Mouse (Mus musculus) lung, embryonic 15.5 days (tissue): ENCODE results near the gene Ddx23. TPM values are rescaled to one million over a fixed set of nuclear protein-coding genes. Genes with fewer than 3 reads are reported as not detected.

Experiments used
- ATAC-seq: fragments of 200-750 bp; cut with Nextera tagmentation; 2 replicates; pipeline ENCODE4 v1.8.0; 2017; ENCODE audit warnings: moderate number of reproducible peaks, borderline replicate concordance; ENCODE audit not compliant: low FRiP score, low TSS enrichment; ENCODE audit errors: extremely low read depth
- H3K27ac ChIP-seq: fragments of 300-500 bp; sonication (generic); 2 replicates; pipeline ENCODE4 v1.5.1; 2015; ENCODE audit warnings: moderate library complexity, mild to moderate bottlenecking, inconsistent platforms
- H3K27me3 ChIP-seq: fragments of 300-500 bp; sonication (generic); 2 replicates; pipeline ENCODE4 v1.6.1; 2015; ENCODE audit warnings: inconsistent platforms
- H3K36me3 ChIP-seq: fragments of 300-500 bp; sonication (generic); 2 replicates; pipeline ENCODE4 v1.6.1; 2015; ENCODE audit warnings: inconsistent platforms
- H3K4me1 ChIP-seq: fragments of 300-500 bp; sonication (generic); 2 replicates; pipeline ENCODE4 v1.6.1; 2015; ENCODE audit warnings: inconsistent platforms
- H3K4me2 ChIP-seq: fragments of 300-500 bp; sonication (generic); 2 replicates; pipeline ENCODE4 v1.6.1; 2015; ENCODE audit warnings: inconsistent platforms, mild to moderate bottlenecking, moderate library complexity
- H3K4me3 ChIP-seq: fragments of 300-500 bp; sonication (generic); 2 replicates; pipeline ENCODE4 v1.5.1; 2015; ENCODE audit warnings: mild to moderate bottlenecking, inconsistent platforms
- H3K9ac ChIP-seq: fragments of 300-500 bp; sonication (generic); 2 replicates; pipeline ENCODE4 v1.6.1; 2015; ENCODE audit warnings: inconsistent platforms
- H3K9me3 ChIP-seq: fragments of 300-500 bp; sonication (generic); 2 replicates; pipeline ENCODE4 v1.6.1; 2016; ENCODE audit warnings: inconsistent platforms
- WGBS: fragments of 180-500 bp; shearing (Covaris S2); methylation state at CpG from one replicate; pipeline ENCODE4 v1.1.7; 2015; 5-methylcytosine and 5-hydroxymethylcytosine counted together
- polyA plus RNA-seq: library from polyadenylated mRNA; unstranded; fragments of >200 nt; fragmentation: Nextera tagmentation; extraction: Ambion mirVana; gene quantifications from 2 replicates; pipeline ENCODE4 v1.2.1, GENCODE M21; 2015

Ddx23 gene
- polyA plus RNA-seq, 1 experiment from 2014 or later, result 22.5 TPM

DNA sequence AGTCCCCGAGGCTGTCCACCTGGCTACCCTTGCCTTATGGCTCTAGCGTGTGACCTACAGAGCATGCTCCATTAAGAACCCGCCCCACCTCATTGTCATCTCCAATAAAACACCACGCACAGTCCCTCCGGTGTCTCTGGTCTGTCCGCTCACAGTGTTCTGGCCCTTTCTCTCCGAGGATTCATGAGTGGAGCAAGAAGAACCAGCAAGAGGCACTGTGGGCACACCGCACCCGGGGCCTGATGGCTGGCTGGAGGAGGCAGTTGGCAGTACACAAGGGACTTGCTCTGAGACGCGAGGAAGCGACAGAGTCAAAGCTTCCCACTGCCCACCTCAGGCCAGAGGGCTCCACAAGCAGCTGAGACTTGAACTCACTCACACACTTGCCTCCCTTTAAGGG, 18.3 kb downstream of the Ddx23 start:
- H3K4me1 ChIP-seq, result no peaks in the 10 kb centered on the region
- H3K4me3 ChIP-seq, result no peak overlapping the region
- WGBS, result 83% methylated on average over 12 of the region's 12 CpGs
- ATAC-seq, result no peak
- H3K27ac ChIP-seq, result no peak overlapping the region
- H3K9me3 ChIP-seq, result no peaks in the 10 kb centered on the region
- H3K9ac ChIP-seq, result no peak overlapping the region
- H3K36me3 ChIP-seq, result peaks cover 80% of the 10 kb centered on the region
- no peak overlapping the region for H3K4me2 ChIP-seq
- no peaks in the 10 kb centered on the region for H3K27me3 ChIP-seq

DNA sequence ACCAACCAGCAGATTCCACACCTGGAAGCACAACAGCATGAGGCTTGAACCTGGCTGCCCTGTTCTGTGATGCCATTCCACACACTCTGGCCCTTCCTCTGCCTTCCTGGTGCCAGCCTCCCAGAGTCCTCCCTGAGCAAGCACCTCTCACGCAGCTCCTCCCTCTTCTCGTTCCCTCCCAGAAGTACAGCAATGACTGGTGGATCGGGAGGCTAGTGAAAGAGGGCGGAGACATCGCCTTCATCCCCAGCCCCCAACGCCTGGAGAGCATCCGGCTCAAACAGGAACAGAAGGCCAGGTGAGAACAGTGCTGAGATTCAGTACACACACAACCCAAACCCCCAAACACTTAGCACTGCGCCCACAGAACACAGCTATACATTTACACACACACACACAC, 22.5 kb downstream of the Ddx23 start:
- Histone ChIP-seq H3K36me3 (peaks cover 37% of the 10 kb centered on the region), H3K9ac (no peak overlapping the region; the same call in 1 of the 2 replicates), H3K27me3 (peaks cover 11% of the 10 kb centered on the region; the same call in 1 of the 2 replicates), H3K4me1 (peaks cover 17% of the 10 kb centered on the region), H3K27ac (no peak overlapping the region), H3K9me3 (no peaks in the 10 kb centered on the region), H3K4me3 (no peak overlapping the region), H3K4me2 (no peak overlapping the region)
- peak; percentile 41; the same call in 1 of the 2 replicates for ATAC-seq
- WGBS, result 29% methylated on average over 8 of the region's 8 CpGs

DNA sequence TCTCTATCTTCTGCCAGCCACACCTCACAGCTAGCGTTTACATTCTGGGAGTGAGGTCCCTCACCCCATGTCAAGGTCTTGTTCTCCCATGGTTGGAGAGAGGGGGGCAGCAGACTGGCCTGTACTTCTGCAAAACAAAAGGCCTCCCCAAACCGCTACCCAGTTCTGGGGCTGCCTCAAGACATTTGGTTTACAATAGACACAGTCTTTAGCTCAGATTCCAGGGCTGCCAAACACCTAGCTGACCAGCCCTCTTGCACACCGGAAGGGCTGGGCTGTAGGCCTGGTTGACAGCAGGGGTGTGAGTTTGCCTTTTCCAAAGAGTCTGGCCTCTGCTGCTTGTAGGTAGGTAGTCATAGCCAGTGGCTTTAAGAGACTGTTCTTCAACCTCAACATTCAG, 25.5 kb downstream of the Ddx23 start:
- Histone ChIP-seq H3K36me3 (peaks cover 10% of the 10 kb centered on the region), H3K4me3 (no peak overlapping the region), H3K4me1 (peaks cover 39% of the 10 kb centered on the region), H3K27ac (no peak overlapping the region), H3K9ac (no peak overlapping the region), H3K4me2 (no peak overlapping the region), H3K27me3 (peaks cover 34% of the 10 kb centered on the region), H3K9me3 (no peaks in the 10 kb centered on the region)
- WGBS, result 56% methylated on average over 3 of the region's 3 CpGs
- ATAC-seq, result no peak

DNA sequence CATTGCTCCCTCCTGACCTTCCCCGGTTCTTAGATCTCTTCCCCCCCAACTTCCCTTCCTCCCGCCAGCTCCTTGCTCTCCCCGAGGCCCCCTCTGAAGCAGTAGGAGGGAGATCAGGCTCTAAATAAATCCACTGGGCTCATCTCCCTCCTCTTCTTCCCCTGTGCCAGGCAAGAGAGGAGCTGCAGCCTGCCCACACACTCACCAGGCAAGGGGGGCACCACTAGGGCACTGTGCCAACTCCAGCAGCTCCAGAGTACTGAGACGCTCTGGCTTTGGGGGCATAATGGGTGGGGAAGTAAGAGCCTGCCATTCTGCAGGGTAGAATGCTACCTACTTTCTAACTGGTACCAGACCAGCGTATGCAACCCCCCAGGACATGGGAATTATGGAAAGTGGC, 26.2 kb downstream of the Ddx23 start:
- Histone ChIP-seq H3K36me3 (0 out of 2 replicates have a peak, but pooled peaks cover 5% of the 10 kb centered on the region), H3K4me3 (0 out of 2 replicates have a peak overlapping the region, but pooled peaks have one; percentile 88), H3K27me3 (peaks cover 38% of the 10 kb centered on the region), H3K9ac (no peak overlapping the region), H3K9me3 (no peaks in the 10 kb centered on the region), H3K4me1 (peaks cover 45% of the 10 kb centered on the region), H3K27ac (no peak overlapping the region), H3K4me2 (peak overlapping the region; percentile 95; the same call in 1 of the 2 replicates)
- no peak for ATAC-seq
- WGBS, result 51% methylated on average over 5 of the region's 5 CpGs

DNA sequence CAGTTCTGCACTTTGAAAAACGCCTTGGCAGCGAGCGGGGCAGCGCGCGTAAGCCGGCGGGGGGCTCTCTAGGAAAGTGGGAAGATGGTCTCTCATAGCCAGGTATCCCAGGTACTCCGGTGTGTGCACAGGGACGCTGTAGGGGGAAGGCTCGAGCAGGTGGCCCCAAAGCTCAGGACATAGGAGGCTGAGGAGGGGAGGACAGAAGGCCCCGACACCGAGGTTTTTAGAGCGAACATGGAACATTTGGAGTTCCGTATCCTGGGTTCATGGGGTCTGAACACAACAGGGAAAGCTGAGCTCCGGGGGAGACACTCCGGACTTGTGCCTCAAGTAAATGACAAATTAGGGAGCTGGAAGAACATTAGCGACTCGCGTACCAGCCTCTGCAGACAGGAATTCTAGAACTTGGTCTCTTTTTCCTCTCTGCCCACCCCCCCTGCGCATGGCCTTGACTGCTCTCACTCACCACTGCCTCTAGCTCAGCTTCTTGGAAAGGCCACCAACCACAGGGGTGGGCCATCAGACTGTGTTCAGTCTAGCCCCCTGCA, 27.3 kb downstream of the Ddx23 start:
- H3K36me3 ChIP-seq, result 0 out of 2 replicates have a peak, but pooled peaks cover 4% of the 10 kb centered on the region
- 0 out of 2 replicates have a peak overlapping the region, but pooled peaks have one; percentile 77 for H3K27ac ChIP-seq
- H3K4me1 ChIP-seq, result peaks cover 55% of the 10 kb centered on the region
- ATAC-seq, result no peak
- peaks cover 49% of the 10 kb centered on the region for H3K27me3 ChIP-seq
- no peaks in the 10 kb centered on the region for H3K9me3 ChIP-seq
- H3K4me2 ChIP-seq, result peak overlapping the region; percentile 95
- H3K4me3 ChIP-seq, result peak overlapping the region; percentile 88
- H3K9ac ChIP-seq, result peak overlapping the region; percentile 74
- WGBS, result 2% methylated on average over 21 of the region's 21 CpGs

DNA sequence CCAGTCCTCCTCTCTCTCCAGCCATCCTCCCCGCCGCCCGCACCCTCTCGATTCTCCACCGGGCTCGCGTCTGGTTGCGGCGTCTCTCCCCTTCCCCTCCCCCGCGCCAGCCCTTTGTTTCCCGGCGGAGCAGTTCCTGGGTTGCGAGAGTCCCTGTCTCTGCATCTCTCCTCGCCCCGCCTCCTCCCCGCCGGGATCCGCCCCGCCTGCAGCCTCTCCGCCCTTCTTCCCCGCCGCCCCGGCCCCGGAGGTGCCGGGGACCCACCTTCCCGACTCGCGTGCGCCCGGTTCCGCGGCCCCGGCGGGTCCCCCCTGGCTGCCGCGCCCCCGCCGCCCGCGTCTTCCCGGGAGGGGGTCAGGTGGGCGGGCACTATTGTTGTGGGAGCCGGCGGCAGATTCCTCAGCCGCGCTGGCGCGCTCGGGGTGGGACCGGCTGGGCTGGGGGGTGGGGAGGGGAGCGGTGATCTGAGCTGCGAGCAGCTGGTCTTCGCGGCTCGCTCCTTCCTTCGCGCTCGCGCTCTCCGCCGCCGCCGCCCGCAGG, 28.1 kb downstream of the Ddx23 start:
- Histone ChIP-seq H3K4me1 (peaks cover 61% of the 10 kb centered on the region), H3K9me3 (no peaks in the 10 kb centered on the region), H3K27me3 (peaks cover 56% of the 10 kb centered on the region), H3K9ac (peak overlapping the region; percentile 74), H3K4me2 (peak overlapping the region; percentile 95), H3K36me3 (no peaks in the 10 kb centered on the region), H3K4me3 (peak overlapping the region; percentile 88), H3K27ac (peak overlapping the region; percentile 77)
- peak; percentile 69; the same call in 1 of the 2 replicates for ATAC-seq
- 1% methylated on average over 64 of the region's 65 CpGs for WGBS

DNA sequence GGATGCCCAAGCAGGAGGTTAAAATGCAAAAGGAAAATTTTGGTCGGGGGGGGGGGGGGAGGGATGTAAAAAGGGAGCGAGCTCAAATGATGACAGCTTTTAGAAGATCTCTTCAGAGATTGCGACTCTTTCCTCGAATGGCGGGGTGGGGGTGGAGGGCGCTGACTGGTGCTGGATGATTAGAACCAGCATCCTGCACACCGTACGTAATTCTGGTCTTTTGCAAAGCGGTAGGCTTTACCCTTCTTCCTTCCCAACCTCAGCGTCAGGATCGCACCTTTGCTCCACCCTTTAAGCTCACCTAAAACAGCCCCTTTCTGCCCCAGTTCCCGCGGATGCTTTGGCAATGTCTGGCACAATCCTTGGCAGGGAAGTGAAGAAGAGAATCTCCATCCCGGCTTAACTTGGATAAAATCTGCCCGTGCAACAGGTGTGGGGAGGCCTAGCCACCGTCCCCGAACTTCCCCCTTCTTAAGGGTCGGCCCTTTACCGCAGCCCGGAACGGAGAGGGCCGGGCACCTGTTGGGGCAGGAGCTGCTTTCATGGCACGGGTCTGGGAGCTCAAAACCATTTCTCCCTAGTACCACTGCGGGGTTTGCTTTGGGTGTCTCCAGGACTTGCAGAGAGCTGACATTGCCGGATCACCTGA, 28.7 kb downstream of the Ddx23 start:
- peaks cover 56% of the 10 kb centered on the region for H3K27me3 ChIP-seq
- WGBS, result 2% methylated on average over 25 of the region's 25 CpGs
- peak overlapping the region; percentile 88 for H3K4me3 ChIP-seq
- no peaks in the 10 kb centered on the region for H3K9me3 ChIP-seq
- H3K36me3 ChIP-seq, result no peaks in the 10 kb centered on the region
- H3K4me1 ChIP-seq, result peaks cover 67% of the 10 kb centered on the region
- H3K27ac ChIP-seq, result peak overlapping the region; percentile 77; the same call in 1 of the 2 replicates
- no peak for ATAC-seq
- H3K4me2 ChIP-seq, result peak overlapping the region; percentile 95
- peak overlapping the region; percentile 74 for H3K9ac ChIP-seq

DNA sequence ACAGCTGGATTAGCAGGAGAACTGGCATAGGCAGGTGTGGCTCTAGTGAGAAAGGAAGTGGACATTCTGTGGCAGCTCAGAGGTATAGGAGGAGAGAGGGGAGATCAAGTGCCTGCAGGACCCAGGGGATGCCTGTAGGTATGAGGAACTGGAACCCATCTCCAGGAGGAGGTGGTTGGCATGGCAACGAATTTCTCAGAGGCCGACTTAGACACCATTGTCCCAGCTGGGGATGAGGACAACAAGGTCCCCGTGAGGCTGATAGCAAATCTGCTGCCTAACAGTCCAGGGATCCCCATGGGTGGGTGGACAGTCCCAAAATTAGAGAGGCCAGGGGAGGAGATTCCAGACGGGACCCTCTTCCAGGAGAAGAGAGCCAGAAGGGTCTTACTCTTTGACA, 29.8 kb downstream of the Ddx23 start:
- H3K27me3 ChIP-seq, result peaks cover 56% of the 10 kb centered on the region
- H3K9ac ChIP-seq, result peak overlapping the region; percentile 43
- H3K4me1 ChIP-seq, result peaks cover 76% of the 10 kb centered on the region
- H3K9me3 ChIP-seq, result no peaks in the 10 kb centered on the region
- peak overlapping the region; percentile 95 for H3K4me2 ChIP-seq
- no peaks in the 10 kb centered on the region for H3K36me3 ChIP-seq
- 0% methylated on average over 4 of the region's 4 CpGs for WGBS
- peak overlapping the region; percentile 88; the same call in 1 of the 2 replicates for H3K4me3 ChIP-seq
- no peak overlapping the region for H3K27ac ChIP-seq
- ATAC-seq, result no peak

DNA sequence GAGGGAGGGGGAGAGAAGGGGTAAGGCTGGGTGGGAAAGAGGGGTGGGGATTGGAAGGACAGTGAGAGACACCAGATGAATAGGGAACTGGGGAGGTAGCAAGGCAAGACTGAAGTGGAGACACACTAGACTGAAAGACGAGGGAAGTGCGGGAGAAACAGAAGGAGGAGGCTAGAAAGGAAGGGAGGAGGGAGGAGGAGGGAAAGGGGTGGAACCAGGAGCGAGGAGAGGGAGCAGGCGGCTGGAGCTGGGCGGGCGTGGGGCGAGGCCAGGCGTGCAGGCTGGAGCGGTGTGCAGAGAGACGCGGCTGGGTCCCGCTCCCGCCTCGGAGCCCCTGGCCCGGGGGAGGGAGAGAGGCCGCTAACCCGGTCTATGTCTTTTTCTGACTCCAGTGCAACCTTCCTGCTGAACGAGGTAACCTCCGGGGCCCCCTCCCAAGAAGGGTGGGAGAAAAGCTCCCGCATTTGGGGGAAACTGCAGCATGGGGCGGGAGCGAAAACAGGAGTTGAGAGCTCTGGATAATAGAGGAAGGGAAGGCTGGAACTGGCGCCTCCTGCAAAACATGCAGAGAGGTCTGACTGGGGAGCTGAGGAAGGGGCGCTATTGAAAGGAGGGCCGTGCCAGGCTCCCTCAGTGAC, 30.5 kb downstream of the Ddx23 start:
- peak; percentile 53; the same call in 1 of the 2 replicates for ATAC-seq
- H3K4me3 ChIP-seq, result peak overlapping the region; percentile 88
- no peaks in the 10 kb centered on the region for H3K9me3 ChIP-seq
- peak overlapping the region; percentile 43 for H3K9ac ChIP-seq
- no peaks in the 10 kb centered on the region for H3K36me3 ChIP-seq
- WGBS, result 2% methylated on average over 23 of the region's 25 CpGs
- peak overlapping the region; percentile 58 for H3K27ac ChIP-seq
- peaks cover 56% of the 10 kb centered on the region for H3K27me3 ChIP-seq
- H3K4me2 ChIP-seq, result peak overlapping the region; percentile 95
- peaks cover 76% of the 10 kb centered on the region for H3K4me1 ChIP-seq

DNA sequence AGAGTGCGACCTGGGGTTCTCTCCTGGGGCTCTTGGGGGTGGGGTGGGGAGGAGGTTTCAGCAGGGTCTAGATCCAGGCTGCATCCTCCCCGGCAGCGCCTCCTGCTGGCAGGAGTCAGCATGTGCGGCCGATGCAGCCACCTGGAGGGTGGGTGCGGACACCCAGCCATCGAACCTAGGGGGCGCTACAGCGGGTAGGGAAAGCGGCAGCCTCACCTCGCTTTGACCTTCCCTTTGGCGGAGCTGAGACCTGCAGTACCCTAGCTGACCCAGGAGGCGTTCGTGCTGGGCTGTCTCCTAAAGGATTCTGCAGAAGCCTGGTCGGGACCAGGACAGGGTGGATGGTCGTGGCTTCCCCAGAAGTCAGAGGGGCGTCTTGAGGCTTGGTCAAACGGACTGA, 31.2 kb downstream of the Ddx23 start:
- Histone ChIP-seq H3K27ac (peak overlapping the region; percentile 58), H3K27me3 (peaks cover 53% of the 10 kb centered on the region), H3K9me3 (no peaks in the 10 kb centered on the region), H3K4me1 (peaks cover 72% of the 10 kb centered on the region), H3K4me3 (peak overlapping the region; percentile 88), H3K36me3 (no peaks in the 10 kb centered on the region), H3K9ac (0 out of 2 replicates have a peak overlapping the region, but pooled peaks have one; percentile 14), H3K4me2 (peak overlapping the region; percentile 95)
- 0 out of 2 replicates have a peak, but pooled peaks have one; percentile 1 for ATAC-seq
- WGBS, result 1% methylated on average over 18 of the region's 18 CpGs

DNA sequence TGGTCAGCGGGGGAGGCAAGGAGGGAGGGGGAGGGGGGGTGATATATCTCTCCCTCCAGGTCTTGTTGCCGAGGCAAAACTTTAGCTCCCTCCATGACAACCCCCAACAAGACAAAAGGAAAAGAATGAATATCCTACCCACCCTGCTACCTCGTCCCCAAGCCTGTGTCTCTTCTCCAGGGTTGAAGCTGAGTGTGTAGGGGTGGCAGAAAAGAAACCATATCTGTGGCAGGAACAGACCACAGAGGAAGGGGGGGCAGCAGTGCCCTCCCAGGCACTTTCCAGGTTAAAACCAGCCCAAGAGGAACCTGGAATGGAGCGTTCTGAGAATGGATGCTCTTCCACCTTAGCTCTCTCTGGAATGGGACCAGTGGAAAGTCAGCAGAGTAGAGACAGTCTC, 32.2 kb downstream of the Ddx23 start, which contains the start of gene Cacnb3:
Gene Cacnb3, plus strand, starts transcription at position 301 of the 400 bp plus-strand sequence.
- peaks cover 63% of the 10 kb centered on the region for H3K4me1 ChIP-seq
- peak within 1 kb of the TSS; percentile 58; the same call in 1 of the 2 replicates for H3K27ac ChIP-seq
- 46% methylated on average over 4 of the region's 4 CpGs for WGBS
- H3K36me3 ChIP-seq, result no peaks in the 10 kb centered on the region
- peak within 1 kb of the TSS; percentile 95 for H3K4me2 ChIP-seq
- no peak for ATAC-seq
- peaks cover 45% of the 10 kb centered on the region for H3K27me3 ChIP-seq
- 0 out of 2 replicates have a peak within 1 kb of the TSS, but pooled peaks have one; percentile 14 for H3K9ac ChIP-seq
- peak within 1 kb of the TSS; percentile 88 for H3K4me3 ChIP-seq
- H3K9me3 ChIP-seq, result no peaks in the 10 kb centered on the region
